Mouse (Mus musculus): ENCODE data around the gene Abhd5.

The Abhd5 gene

GRCm38 (mm10) chr9:122347882-122348281 is 3.5 kb upstream of the Abhd5 start:
- DNase-seq (ENCODE audit: low spot score in 2 of 2), result no peak

GRCm38 (mm10) chr9:122349286-122349685 is 2.1 kb upstream of the Abhd5 start:
- no peak for DNase-seq (ENCODE audit: low spot score in 2 of 2)

- DNase-seq (ENCODE audit: low spot score in 2 of 2), result no peak
Measured at GRCm38 (mm10) chr9:122350396-122351130, 845 bp upstream of the Abhd5 start.

GRCm38 (mm10) chr9:122352025-122352392 is 601 bp downstream of the Abhd5 start:
- DNase-seq (ENCODE audit: low spot score in 2 of 2), result no peak

GRCm38 (mm10) chr9:122352911-122353310 is 1.5 kb downstream of the Abhd5 start:
- DNase-seq (ENCODE audit: low spot score in 2 of 2), result no peak

GRCm38 (mm10) chr9:122354240-122354639 is 2.8 kb downstream of the Abhd5 start:
- no peak for DNase-seq (ENCODE audit: low spot score in 2 of 2)

GRCm38 (mm10) chr9:122357073-122357472 is 5.7 kb downstream of the Abhd5 start:
- no peak for DNase-seq (ENCODE audit: low spot score in 2 of 2)

- DNase-seq (ENCODE audit: low spot score in 2 of 2), result no peak
Measured at GRCm38 (mm10) chr9:122357626-122358025, 6.2 kb downstream of the Abhd5 start.

- DNase-seq (ENCODE audit: low spot score in 2 of 2), result no peak
Measured at GRCm38 (mm10) chr9:122364171-122364570, 12.8 kb downstream of the Abhd5 start.

GRCm38 (mm10) chr9:122370292-122370794 is 18.9 kb downstream of the Abhd5 start:
- DNase-seq (ENCODE audit: low spot score in 2 of 2), result no peak

GRCm38 (mm10) chr9:122372506-122372905 is 21.1 kb downstream of the Abhd5 start:
- no peak for DNase-seq (ENCODE audit: low spot score in 2 of 2)

GRCm38 (mm10) chr9:122372991-122373390 is 21.6 kb downstream of the Abhd5 start:
- DNase-seq (ENCODE audit: low spot score in 2 of 2), result no peak

- no peak for DNase-seq (ENCODE audit: low spot score in 2 of 2)
Measured at GRCm38 (mm10) chr9:122378986-122379385, 27.6 kb downstream of the Abhd5 start.

- no peak for DNase-seq (ENCODE audit: low spot score in 2 of 2)
Measured at GRCm38 (mm10) chr9:122380959-122381358, 29.6 kb downstream of the Abhd5 start.

- DNase-seq (ENCODE audit: low spot score in 2 of 2), result no peak
Measured at GRCm38 (mm10) chr9:122382006-122382405, 30.6 kb downstream of the Abhd5 start.

GRCm38 (mm10) chr9:122386015-122386414 is 34.6 kb downstream of the Abhd5 start:
- no peak for DNase-seq (ENCODE audit: low spot score in 2 of 2)

GRCm38 (mm10) chr9:122389287-122389920 is 38.0 kb downstream of the Abhd5 start:
- DNase-seq (ENCODE audit: low spot score in 2 of 2), result no peak

- no peak for DNase-seq (ENCODE audit: low spot score in 2 of 2)
Measured at GRCm38 (mm10) chr9:122395816-122396215, 44.4 kb downstream of the Abhd5 start.

GRCm38 (mm10) chr9:122397156-122397555 is 45.7 kb downstream of the Abhd5 start:
- DNase-seq (ENCODE audit: low spot score in 2 of 2), result no peak

- no peak for DNase-seq (ENCODE audit: low spot score in 2 of 2)
Measured at GRCm38 (mm10) chr9:122398746-122399145, 47.3 kb downstream of the Abhd5 start.

- DNase-seq (ENCODE audit: low spot score in 2 of 2), result no peak
Measured at GRCm38 (mm10) chr9:122401239-122401638, 49.8 kb downstream of the Abhd5 start.

GRCm38 (mm10) chr9:122410437-122411175 is 59.2 kb downstream of the Abhd5 start:
- DNase-seq (ENCODE audit: low spot score in 2 of 2), result no peak

GRCm38 (mm10) chr9:122414648-122415047 is 63.2 kb downstream of the Abhd5 start:
- no peak for DNase-seq (ENCODE audit: low spot score in 2 of 2)
